Mouse (Mus musculus) intestine, embryonic 15.5 days (tissue): ENCODE measurements around the gene Cdkn1b. TPM values are rescaled to one million over a fixed set of nuclear protein-coding genes. Genes with fewer than 3 reads are reported as not detected.
A peak's percentile ranks its signal among the peaks of the same experiment; 100 is the strongest.

Experiments
- ATAC-seq: fragments of 200-750 bp; cut with Nextera tagmentation; 2 replicates; pipeline ENCODE4 v1.8.0; 2017; ENCODE audit warnings: moderate TSS enrichment, moderate library complexity
- H3K27ac ChIP-seq: fragments of 300-500 bp; sonication (generic); 2 replicates; pipeline ENCODE4 v1.5.1; 2015; ENCODE audit warnings: mild to moderate bottlenecking, inconsistent platforms
- H3K27me3 ChIP-seq: fragments of 300-500 bp; sonication (generic); replicated peaks from 2 replicates; pipeline ENCODE4 v1.6.1; 2015; ENCODE audit warnings: inconsistent platforms
- H3K36me3 ChIP-seq: fragments of 300-500 bp; sonication (generic); 2 replicates; pipeline ENCODE4 v1.6.1; 2015; ENCODE audit warnings: inconsistent platforms
- H3K4me1 ChIP-seq: fragments of 300-500 bp; sonication (generic); replicated peaks from 2 replicates; pipeline ENCODE4 v1.6.1; 2015; ENCODE audit warnings: inconsistent platforms
- H3K4me2 ChIP-seq: fragments of 300-500 bp; sonication (generic); replicated peaks from 2 replicates; pipeline ENCODE4 v1.6.1; 2015; ENCODE audit warnings: mild to moderate bottlenecking, inconsistent platforms
- H3K4me3 ChIP-seq: fragments of 300-500 bp; sonication (generic); replicated peaks from 2 replicates; pipeline ENCODE4 v1.5.1; 2015; ENCODE audit warnings: inconsistent platforms
- H3K9ac ChIP-seq: fragments of 300-500 bp; sonication (generic); 2 replicates; pipeline ENCODE4 v1.6.1; 2015; ENCODE audit warnings: inconsistent platforms
- H3K9me3 ChIP-seq: fragments of 300-500 bp; sonication (generic); 2 replicates; pipeline ENCODE4 v1.6.1; 2016; ENCODE audit warnings: inconsistent platforms
- WGBS: fragments of 180-500 bp; shearing (Covaris S2); methylation state at CpG from one replicate; pipeline ENCODE4 v1.1.7; 2015; 5-methylcytosine and 5-hydroxymethylcytosine counted together
- polyA plus RNA-seq: library from polyadenylated mRNA; unstranded; fragments of >200 nt; fragmentation: Nextera tagmentation; extraction: Ambion mirVana; gene quantifications from 2 replicates; pipeline ENCODE4 v1.2.1, GENCODE M21; 2015

Gene Cdkn1b
- polyA plus RNA-seq, 1 experiment from 2014 or later = 15.9 TPM

- H3K4me3 ChIP-seq = no peak overlapping the region
- H3K27me3 ChIP-seq = no peaks in the 10 kb centered on the region
- ATAC-seq = no peak
- no peaks in the 10 kb centered on the region for H3K36me3 ChIP-seq
- 71% methylated on average over 2 of the region's 2 CpGs for WGBS
- no peak overlapping the region for H3K27ac ChIP-seq
- H3K4me1 ChIP-seq = no peaks in the 10 kb centered on the region
- H3K4me2 ChIP-seq = no peak overlapping the region
- H3K9ac ChIP-seq = no peak overlapping the region
- H3K9me3 ChIP-seq = no peaks in the 10 kb centered on the region
These were observed 43.7 kb downstream of the Cdkn1b start for GRCm38 (mm10) chr6:134963910-134964309.

GRCm38 (mm10) chr6:134966681-134967080 lies 46.5 kb downstream of the Cdkn1b start:
- H3K27ac ChIP-seq = no peak overlapping the region
- H3K9me3 ChIP-seq = no peaks in the 10 kb centered on the region
- no peaks in the 10 kb centered on the region for H3K27me3 ChIP-seq
- WGBS = 80% methylated on average over 5 of the region's 5 CpGs
- no peak for ATAC-seq
- no peaks in the 10 kb centered on the region for H3K36me3 ChIP-seq
- H3K9ac ChIP-seq = no peak overlapping the region
- H3K4me1 ChIP-seq = no peaks in the 10 kb centered on the region
- H3K4me3 ChIP-seq = no peak overlapping the region
- no peak overlapping the region for H3K4me2 ChIP-seq

GRCm38 (mm10) chr6:134968326-134968725 lies 48.1 kb downstream of the Cdkn1b start:
- no peak overlapping the region for H3K9ac ChIP-seq
- no peak overlapping the region for H3K27ac ChIP-seq
- no peaks in the 10 kb centered on the region for H3K36me3 ChIP-seq
- H3K4me3 ChIP-seq = no peak overlapping the region
- ATAC-seq = no peak
- H3K4me2 ChIP-seq = no peak overlapping the region
- no peaks in the 10 kb centered on the region for H3K27me3 ChIP-seq
- no peaks in the 10 kb centered on the region for H3K9me3 ChIP-seq
- WGBS = 47% methylated on average over 1 of the region's 1 CpGs
- no peaks in the 10 kb centered on the region; the same call in 1 of the 2 replicates for H3K4me1 ChIP-seq

GRCm38 (mm10) chr6:134969498-134969897 lies 49.3 kb downstream of the Cdkn1b start:
- ATAC-seq = no peak
- Histone ChIP-seq H3K4me3 (no peak overlapping the region), H3K4me2 (no peak overlapping the region), H3K36me3 (no peaks in the 10 kb centered on the region), H3K4me1 (no peaks in the 10 kb centered on the region; the same call in 1 of the 2 replicates), H3K27ac (no peak overlapping the region), H3K27me3 (no peaks in the 10 kb centered on the region), H3K9ac (no peak overlapping the region), H3K9me3 (no peaks in the 10 kb centered on the region)
- 88% methylated on average over 2 of the region's 2 CpGs for WGBS

DNA sequence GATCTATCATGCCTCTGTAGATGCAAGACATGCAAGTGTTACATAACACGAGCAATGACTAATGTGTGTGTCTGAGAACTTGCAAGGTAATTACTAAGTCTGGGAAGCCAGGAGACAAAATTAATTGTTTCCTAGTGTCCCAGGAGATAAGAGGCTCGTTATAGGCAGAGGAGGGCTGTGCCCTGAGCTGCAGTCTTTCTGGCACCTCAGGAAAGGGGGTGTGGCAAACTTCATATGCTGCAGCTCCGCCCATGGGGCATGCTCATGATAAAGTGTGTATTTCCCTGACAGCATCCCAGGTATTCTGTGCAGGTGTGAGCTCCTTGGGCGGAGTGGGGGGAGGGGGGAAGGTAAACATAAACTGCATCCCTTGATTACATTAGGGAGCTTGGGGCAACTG lies 51.9 kb downstream of the Cdkn1b start:
- no peaks in the 10 kb centered on the region for H3K27me3 ChIP-seq
- H3K9me3 ChIP-seq = no peaks in the 10 kb centered on the region
- H3K4me1 ChIP-seq = no peaks in the 10 kb centered on the region; the same call in 1 of the 2 replicates
- no peak overlapping the region for H3K4me2 ChIP-seq
- H3K9ac ChIP-seq = no peak overlapping the region
- whole genome bisulfite sequencing = 25% methylated on average over 4 of the region's 4 CpGs
- ATAC-seq = peak; percentile 81
- no peak overlapping the region for H3K27ac ChIP-seq
- H3K4me3 ChIP-seq = no peak overlapping the region
- H3K36me3 ChIP-seq = no peaks in the 10 kb centered on the region

Other genes starting within 250 kb of the Cdkn1b start
- gene Dusp16, start 127.8 kb upstream of the Cdkn1b start, polyA plus RNA-seq = 13.0 and 13.9 TPM in 2 replicates
- gene Crebl2, start 90.2 kb upstream of the Cdkn1b start, polyA plus RNA-seq = 3.6 and 3.7 TPM in 2 replicates
- 10.4 and 10.6 TPM in 2 replicates for gene Gpr19, start 21.8 kb upstream of the Cdkn1b start, polyA plus RNA-seq
- 3.5 and 3.6 TPM in 2 replicates for gene Apold1, start 61.3 kb downstream of the Cdkn1b start, polyA plus RNA-seq
- gene Ddx47, start 91.2 kb downstream of the Cdkn1b start, polyA plus RNA-seq = 97.4 and 99.7 TPM in 2 replicates
- 8.8 and 10.9 TPM in 2 replicates for gene Gprc5a, start 145.2 kb downstream of the Cdkn1b start, polyA plus RNA-seq
- gene Gprc5d, start 197.9 kb downstream of the Cdkn1b start, polyA plus RNA-seq = not detected in 2 replicates